Mouse (Mus musculus): ENCODE results near the gene Dusp6. TPM values are rescaled to one million over a fixed set of nuclear protein-coding genes. Genes with fewer than 3 reads are reported as not detected.
"Not testable (repeated sequence)": the region's sequence is repeated elsewhere in the genome, so short reads cannot be mapped to it uniquely, and the experiment has no call there.

The Dusp6 gene
- 38.2 and 63.0 TPM in 2 replicates for polyA plus RNA-seq (2016; fragmentation: Nextera tagmentation; extraction: Ambion mirVana)

DNA sequence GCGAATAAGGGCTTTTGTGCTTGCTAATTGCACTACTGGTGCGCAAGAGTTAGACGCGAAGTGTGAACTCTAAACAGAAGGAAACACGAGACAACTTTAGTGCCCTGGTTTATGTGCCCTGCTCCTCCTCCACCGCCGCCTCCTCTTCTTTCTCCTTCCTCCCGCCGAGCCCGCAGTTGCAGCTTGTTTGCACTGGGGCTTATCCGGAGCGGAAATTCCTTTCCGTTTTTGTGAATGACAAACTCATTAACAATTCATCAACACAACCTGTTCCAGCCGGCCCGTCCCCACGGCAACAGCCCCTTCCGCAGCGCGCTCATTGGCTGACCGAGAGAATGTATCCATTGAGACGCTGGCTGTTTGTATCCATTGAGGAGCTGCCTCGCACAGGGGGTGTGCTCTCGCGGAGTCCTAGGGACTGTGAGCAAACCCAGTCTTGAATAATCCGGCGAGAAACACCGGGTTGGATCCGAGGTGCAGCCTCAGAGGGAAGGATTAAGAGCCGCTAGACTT is at the start of gene Dusp6:
TSS of gene Dusp6 (plus strand) at position 365 of the 513 bp plus-strand sequence.
- no peaks in the 10 kb centered on the region for H3K9me3 ChIP-seq
- H3K36me3 ChIP-seq: peaks cover 8% of the 10 kb centered on the region
- peak; percentile 99 for DNase-seq (ENCODE audit: low spot score)
- peak within 1 kb of the TSS; percentile 99 for H3K27ac ChIP-seq
- peak within 1 kb of the TSS; percentile 83 for H3K4me3 ChIP-seq
- peaks cover 68% of the 10 kb centered on the region for H3K4me1 ChIP-seq (replicated peaks)
- H3K27me3 ChIP-seq (ENCODE audit: insufficient read depth, poor library complexity, severe bottlenecking): peaks cover 34% of the 10 kb centered on the region
- WGBS: under 1% methylated on average over 29 of the region's 29 CpGs

DNA sequence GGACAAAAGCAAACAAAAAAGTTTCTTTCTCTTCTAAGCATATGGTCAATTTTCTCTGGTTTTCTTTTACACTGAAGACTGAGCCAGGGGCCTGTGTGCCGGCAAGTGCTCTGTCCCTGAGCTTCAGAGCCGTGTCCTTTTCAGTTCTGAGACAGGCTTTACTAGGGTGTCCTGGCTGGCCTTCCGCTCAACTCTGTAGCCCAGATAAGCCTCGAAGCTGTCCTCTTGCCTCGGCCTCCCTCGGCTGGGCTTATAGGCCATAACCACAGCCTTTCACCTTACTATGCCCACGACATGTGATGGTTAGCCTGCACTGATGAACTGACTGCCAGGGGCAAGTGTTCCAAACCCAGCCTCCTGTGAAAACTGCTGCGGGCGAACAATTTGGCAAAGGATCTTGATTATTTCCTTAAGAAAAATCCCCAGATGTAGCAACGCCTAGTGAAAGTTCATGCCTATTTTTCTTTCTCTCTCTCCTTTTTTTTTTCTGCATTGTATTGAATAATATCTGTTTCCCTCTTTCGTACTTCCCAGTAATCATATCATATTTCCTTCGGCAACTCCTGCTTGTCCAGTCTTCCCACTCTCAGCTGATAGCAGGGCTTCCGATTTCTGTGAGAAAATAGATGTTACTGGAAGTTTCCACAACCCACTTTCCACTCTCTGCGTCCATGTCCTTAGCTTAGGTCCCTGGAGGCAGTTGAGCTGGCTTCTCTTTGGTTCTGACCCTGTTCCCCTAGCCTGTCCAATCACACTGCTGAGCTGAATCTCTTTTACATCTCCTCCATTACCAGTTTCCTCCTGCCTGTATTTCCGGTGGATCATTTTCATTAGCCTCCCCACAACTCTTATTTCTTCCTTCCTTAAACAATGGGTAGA is 48.4 kb upstream of the Dusp6 start:
- no peak for DNase-seq (ENCODE audit: low spot score)
- H3K36me3 ChIP-seq: no peaks in the 10 kb centered on the region
- H3K4me3 ChIP-seq: no peak overlapping the region
- H3K27me3 ChIP-seq (ENCODE audit: insufficient read depth, poor library complexity, severe bottlenecking): no peaks in the 10 kb centered on the region
- 87% methylated on average over 15 of the region's 15 CpGs for whole genome bisulfite sequencing
- H3K27ac ChIP-seq: no peak overlapping the region
- H3K9me3 ChIP-seq: no peaks in the 10 kb centered on the region
- H3K4me1 ChIP-seq (replicated peaks): no peaks in the 10 kb centered on the region

DNA sequence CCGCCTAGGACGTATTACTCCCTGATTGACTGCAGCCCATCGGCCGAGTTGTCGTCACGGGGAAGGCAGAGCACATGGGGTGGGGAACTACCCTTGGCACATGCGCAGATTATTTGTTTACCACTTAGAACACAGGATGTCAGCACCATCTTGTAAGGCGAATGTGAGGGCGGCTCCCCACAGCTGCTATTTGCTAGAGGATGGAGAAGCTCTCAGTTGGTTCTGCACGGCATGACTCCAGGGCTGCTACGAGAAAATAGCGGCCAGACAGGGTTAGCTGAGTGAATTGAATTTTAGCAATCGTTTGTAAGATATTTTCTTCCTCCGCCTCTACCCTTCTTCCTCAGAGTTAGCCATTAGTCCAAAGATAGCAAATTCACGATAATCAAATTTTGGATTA is 46.5 kb upstream of the Dusp6 start:
- H3K9me3 ChIP-seq; H3K4me3 ChIP-seq; H3K27ac ChIP-seq; DNase-seq (ENCODE audit: low spot score); H3K4me1 ChIP-seq (replicated peaks); H3K36me3 ChIP-seq; H3K27me3 ChIP-seq (ENCODE audit: insufficient read depth, poor library complexity, severe bottlenecking): not testable (repeated sequence)
- 91% methylated on average over 15 of the region's 15 CpGs for WGBS

GRCm38 (mm10) chr10:99221540-99221939 is 41.5 kb upstream of the Dusp6 start:
- 89% methylated on average over 8 of the region's 8 CpGs for WGBS
- Histone ChIP-seq H3K4me1 (replicated peaks) (no peaks in the 10 kb centered on the region), H3K9me3 (no peaks in the 10 kb centered on the region), H3K27me3 (ENCODE audit: insufficient read depth, poor library complexity, severe bottlenecking) (no peaks in the 10 kb centered on the region), H3K27ac (no peak overlapping the region), H3K36me3 (no peaks in the 10 kb centered on the region), H3K4me3 (no peak overlapping the region)
- DNase-seq (ENCODE audit: low spot score): no peak

- no peak for DNase-seq (ENCODE audit: low spot score)
- 85% methylated on average over 5 of the region's 5 CpGs for WGBS
- Histone ChIP-seq H3K9me3 (no peaks in the 10 kb centered on the region), H3K36me3 (no peaks in the 10 kb centered on the region), H3K27me3 (ENCODE audit: insufficient read depth, poor library complexity, severe bottlenecking) (0 out of 2 replicates have a peak, but pooled peaks cover 1% of the 10 kb centered on the region), H3K4me3 (no peak overlapping the region), H3K4me1 (replicated peaks) (peaks cover 6% of the 10 kb centered on the region), H3K27ac (no peak overlapping the region)
Observed at GRCm38 (mm10) chr10:99222726-99223125, 40.3 kb upstream of the Dusp6 start.

DNA sequence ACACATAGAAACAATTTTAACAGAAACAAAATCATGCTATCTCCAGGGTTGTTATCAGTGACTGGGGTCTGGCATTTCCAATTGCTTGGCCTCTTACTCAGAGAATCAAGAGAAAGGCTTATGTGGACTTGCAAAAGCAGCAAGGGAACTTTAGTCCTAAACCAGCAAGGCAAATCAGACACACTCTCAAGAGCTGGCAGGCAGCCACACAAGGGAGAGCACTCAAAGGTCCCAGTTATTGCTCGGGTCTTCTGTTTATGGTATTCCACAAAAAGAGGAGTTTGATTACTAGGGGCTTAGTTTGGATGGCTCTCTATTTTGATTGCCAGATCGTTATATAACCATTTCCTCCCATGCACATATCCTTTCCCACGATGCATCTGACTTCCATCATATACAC is 38.8 kb upstream of the Dusp6 start:
- no peak overlapping the region for H3K4me3 ChIP-seq
- no peak overlapping the region for H3K27ac ChIP-seq
- H3K27me3 ChIP-seq (ENCODE audit: insufficient read depth, poor library complexity, severe bottlenecking): 0 out of 2 replicates have a peak, but pooled peaks cover 10% of the 10 kb centered on the region
- DNase-seq (ENCODE audit: low spot score): no peak
- WGBS: 89% methylated on average over 3 of the region's 3 CpGs
- H3K36me3 ChIP-seq: no peaks in the 10 kb centered on the region
- peaks cover 20% of the 10 kb centered on the region for H3K4me1 ChIP-seq (replicated peaks)
- no peaks in the 10 kb centered on the region for H3K9me3 ChIP-seq

DNA sequence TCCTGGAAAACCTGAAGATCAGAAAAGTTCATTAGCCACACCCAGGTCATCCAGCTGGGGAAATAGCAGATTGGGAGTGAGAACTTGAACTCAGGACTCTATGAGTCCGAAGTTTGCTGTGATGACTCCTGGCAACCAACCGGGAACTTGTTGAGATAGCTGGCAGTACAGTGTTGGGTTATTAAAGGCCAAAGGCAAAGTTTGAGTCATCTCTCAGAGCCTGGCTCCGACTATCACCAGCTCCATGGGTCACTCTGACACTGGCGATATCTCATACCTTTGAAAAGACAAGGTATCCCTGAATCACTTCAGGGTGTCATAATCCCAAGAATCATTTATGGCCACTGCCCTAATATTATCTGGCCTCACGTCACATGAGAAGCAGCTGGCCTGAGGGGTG is 36.2 kb upstream of the Dusp6 start:
- Histone ChIP-seq H3K36me3 (no peaks in the 10 kb centered on the region), H3K9me3 (no peaks in the 10 kb centered on the region), H3K4me1 (replicated peaks) (peaks cover 22% of the 10 kb centered on the region), H3K27ac (no peak overlapping the region), H3K4me3 (no peak overlapping the region), H3K27me3 (ENCODE audit: insufficient read depth, poor library complexity, severe bottlenecking) (0 out of 2 replicates have a peak, but pooled peaks cover 13% of the 10 kb centered on the region)
- WGBS: 93% methylated on average over 5 of the region's 5 CpGs
- no peak for DNase-seq (ENCODE audit: low spot score)

DNA sequence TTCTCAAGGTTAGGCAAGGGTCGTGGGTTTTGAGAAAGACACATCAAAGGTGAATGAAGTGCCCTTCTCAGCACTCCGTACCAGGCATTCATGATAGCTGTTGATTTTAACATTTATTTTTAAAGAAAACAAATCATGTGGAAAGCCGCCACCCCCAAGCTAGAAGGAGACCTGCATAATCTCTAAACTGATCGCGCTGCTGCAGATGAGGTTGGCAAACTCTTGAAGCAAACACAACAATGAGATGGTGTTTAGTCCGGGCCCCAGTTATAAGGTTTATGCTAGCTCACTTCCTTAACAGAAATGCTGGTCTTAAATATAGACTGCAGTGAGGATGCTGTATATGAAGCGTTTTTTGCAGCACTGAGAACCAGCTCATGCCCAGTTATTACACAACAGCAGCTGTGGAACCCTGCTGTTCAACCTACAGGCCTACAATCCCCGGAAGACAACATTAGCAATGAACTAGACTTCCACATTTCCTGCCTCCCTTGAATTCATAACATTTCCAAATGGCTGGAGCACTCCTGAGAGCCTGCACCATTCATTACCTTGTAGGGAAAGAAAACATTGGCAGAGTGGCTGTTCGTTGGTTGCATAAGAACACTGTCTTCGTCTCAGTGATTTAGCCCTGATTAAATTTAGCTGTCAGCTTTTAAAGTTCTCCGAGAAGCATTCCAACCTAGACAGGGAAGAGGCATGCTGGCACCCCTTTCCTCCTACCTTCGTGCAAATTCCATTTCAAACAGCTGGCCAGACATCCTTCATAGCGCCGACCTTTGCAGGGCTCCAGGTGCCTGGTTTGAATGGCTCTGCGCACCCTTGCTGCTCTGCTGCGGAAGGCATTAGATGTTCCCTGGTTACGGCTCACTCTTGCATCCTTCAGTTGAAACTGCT is 34.8 kb upstream of the Dusp6 start:
- 0 out of 2 replicates have a peak, but pooled peaks cover 13% of the 10 kb centered on the region for H3K27me3 ChIP-seq (ENCODE audit: insufficient read depth, poor library complexity, severe bottlenecking)
- peak overlapping the region; percentile 45; the same call in 1 of the 2 replicates for H3K27ac ChIP-seq
- H3K9me3 ChIP-seq: no peaks in the 10 kb centered on the region
- no peaks in the 10 kb centered on the region for H3K36me3 ChIP-seq
- H3K4me3 ChIP-seq: peak overlapping the region; percentile 29
- H3K4me1 ChIP-seq (replicated peaks): peaks cover 26% of the 10 kb centered on the region
- 37% methylated on average over 17 of the region's 17 CpGs for WGBS
- DNase-seq (ENCODE audit: low spot score): peak; percentile 26

DNA sequence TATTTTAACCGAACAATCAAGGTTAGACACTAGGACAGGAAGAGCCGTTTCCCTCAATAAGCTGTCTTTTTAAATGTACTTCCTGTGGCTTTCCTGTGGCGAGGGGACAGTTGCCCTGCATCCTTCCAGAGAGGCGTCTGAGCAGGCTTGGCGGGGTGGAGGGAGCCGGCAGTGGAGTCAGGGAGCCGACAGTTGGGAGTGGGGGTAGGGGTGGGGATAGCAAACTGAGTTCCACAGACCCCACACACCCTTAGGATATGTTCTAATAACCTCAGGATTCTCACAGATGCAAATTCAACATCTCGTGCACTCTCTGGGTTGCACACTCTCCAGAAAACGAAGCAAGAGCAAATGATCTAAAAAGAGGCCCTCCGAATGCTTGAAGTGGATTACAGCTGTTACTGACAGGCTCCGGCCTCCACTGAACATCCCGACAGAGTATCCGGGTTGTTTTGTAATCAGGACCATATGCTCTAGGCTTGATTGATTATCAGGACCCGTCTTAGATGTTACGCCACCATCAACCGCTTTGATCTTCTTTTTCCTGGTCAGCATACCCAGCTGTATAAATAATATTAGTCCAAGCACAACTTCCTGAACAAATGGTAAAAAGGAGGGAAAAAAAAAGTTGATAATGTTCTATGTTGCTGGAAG is 33.9 kb upstream of the Dusp6 start:
- DNase-seq (ENCODE audit: low spot score): peak; percentile 36
- Histone ChIP-seq H3K27ac (peak overlapping the region; percentile 50; the same call in 1 of the 2 replicates), H3K36me3 (no peaks in the 10 kb centered on the region), H3K4me1 (replicated peaks) (peaks cover 30% of the 10 kb centered on the region), H3K9me3 (no peaks in the 10 kb centered on the region), H3K27me3 (ENCODE audit: insufficient read depth, poor library complexity, severe bottlenecking) (0 out of 2 replicates have a peak, but pooled peaks cover 13% of the 10 kb centered on the region), H3K4me3 (peak overlapping the region; percentile 30; the same call in 1 of the 2 replicates)
- 18% methylated on average over 16 of the region's 16 CpGs for WGBS

GRCm38 (mm10) chr10:99232518-99233227 is 30.4 kb upstream of the Dusp6 start:
- H3K4me3 ChIP-seq: no peak overlapping the region
- DNase-seq (ENCODE audit: low spot score): peak; percentile 29
- no peaks in the 10 kb centered on the region for H3K36me3 ChIP-seq
- 72% methylated on average over 7 of the region's 7 CpGs for WGBS
- H3K4me1 ChIP-seq (replicated peaks): peaks cover 25% of the 10 kb centered on the region
- no peaks in the 10 kb centered on the region for H3K9me3 ChIP-seq
- 0 out of 2 replicates have a peak, but pooled peaks cover 13% of the 10 kb centered on the region for H3K27me3 ChIP-seq (ENCODE audit: insufficient read depth, poor library complexity, severe bottlenecking)
- H3K27ac ChIP-seq: no peak overlapping the region

GRCm38 (mm10) chr10:99234336-99234735 is 28.7 kb upstream of the Dusp6 start:
- Histone ChIP-seq H3K27me3 (ENCODE audit: insufficient read depth, poor library complexity, severe bottlenecking) (0 out of 2 replicates have a peak, but pooled peaks cover 3% of the 10 kb centered on the region), H3K9me3 (no peaks in the 10 kb centered on the region), H3K4me3 (no peak overlapping the region), H3K36me3 (no peaks in the 10 kb centered on the region), H3K27ac (no peak overlapping the region), H3K4me1 (replicated peaks) (peaks cover 8% of the 10 kb centered on the region; the same call in 1 of the 2 replicates)
- no peak for DNase-seq (ENCODE audit: low spot score)
- WGBS: 94% methylated on average over 8 of the region's 8 CpGs

Data from hindbrain, embryonic 10.5 days (tissue).